Mouse (Mus musculus) neural tube, embryonic 13.5 days (tissue): ENCODE results near the gene Dnm3. TPM values are rescaled to one million over a fixed set of nuclear protein-coding genes. Genes with fewer than 3 reads are reported as not detected.

Experiments used
- ATAC-seq: fragments of 200-750 bp; cut with Nextera tagmentation; 2 replicates; pipeline ENCODE4 v1.8.0; 2017; ENCODE audit warnings: low read depth, mild to moderate bottlenecking, moderate TSS enrichment, moderate library complexity
- H3K27ac ChIP-seq: fragments of 300-500 bp; sonication (generic); replicated peaks from 2 replicates; pipeline ENCODE4 v1.5.1; 2015; ENCODE audit warnings: moderate library complexity, mild to moderate bottlenecking, inconsistent platforms
- H3K27me3 ChIP-seq: fragments of 300-500 bp; sonication (generic); 2 replicates; pipeline ENCODE4 v1.6.1; 2015; ENCODE audit warnings: mild to moderate bottlenecking, inconsistent platforms
- H3K36me3 ChIP-seq: fragments of 300-500 bp; sonication (generic); 2 replicates; pipeline ENCODE4 v1.6.1; 2015; ENCODE audit warnings: mild to moderate bottlenecking, inconsistent platforms
- H3K4me1 ChIP-seq: fragments of 300-500 bp; sonication (generic); replicated peaks from 2 replicates; pipeline ENCODE4 v1.6.1; 2015; ENCODE audit warnings: inconsistent platforms
- H3K4me2 ChIP-seq: fragments of 300-500 bp; sonication (generic); 2 replicates; pipeline ENCODE4 v1.6.1; 2015; ENCODE audit warnings: inconsistent platforms, mild to moderate bottlenecking, moderate library complexity
- H3K4me3 ChIP-seq: fragments of 300-500 bp; sonication (generic); 2 replicates; pipeline ENCODE4 v1.5.1; 2015; ENCODE audit warnings: mild to moderate bottlenecking, inconsistent platforms
- H3K9ac ChIP-seq: fragments of 300-500 bp; sonication (generic); 2 replicates; pipeline ENCODE4 v1.6.1; 2015; ENCODE audit warnings: moderate library complexity, mild to moderate bottlenecking, inconsistent platforms
- H3K9me3 ChIP-seq: fragments of 300-500 bp; sonication (generic); 2 replicates; pipeline ENCODE4 v1.6.1; 2016; ENCODE audit warnings: inconsistent platforms
- WGBS: fragments of 180-500 bp; shearing (Covaris S2); methylation state at CpG from one replicate; pipeline ENCODE4 v1.1.7; 2015; 5-methylcytosine and 5-hydroxymethylcytosine counted together
- polyA plus RNA-seq: library from polyadenylated mRNA; unstranded; fragments of >200 nt; fragmentation: Nextera tagmentation; extraction: Ambion mirVana; gene quantifications from 2 replicates; pipeline ENCODE4 v1.2.1, GENCODE M21; 2015

The Dnm3 gene
- polyA plus RNA-seq, 1 experiment from 2014 or later, result 41.6 TPM

DNA sequence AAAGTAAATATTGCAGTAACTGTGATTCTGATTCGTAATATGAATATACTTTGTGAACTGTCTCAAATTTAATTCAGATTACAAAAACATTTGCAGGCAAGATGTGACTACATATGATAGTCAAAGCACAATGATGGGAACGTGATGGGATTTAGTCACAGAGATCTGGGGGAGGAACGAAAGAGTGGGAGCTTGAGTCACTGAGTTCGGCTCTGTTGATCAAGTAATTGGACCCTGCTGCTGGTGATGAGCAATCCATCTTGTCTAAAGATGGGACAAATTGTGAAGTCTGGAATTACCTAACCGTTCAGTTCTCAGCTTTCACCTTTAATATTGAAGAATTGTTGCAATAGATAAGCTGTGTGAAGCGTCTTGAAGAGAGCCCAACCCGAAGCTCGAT lies 505.6 kb downstream of the Dnm3 start:
- Histone ChIP-seq H3K36me3 (peaks cover 14% of the 10 kb centered on the region), H3K9ac (no peak overlapping the region), H3K4me1 (peaks cover 21% of the 10 kb centered on the region), H3K4me3 (no peak overlapping the region), H3K27me3 (no peaks in the 10 kb centered on the region), H3K9me3 (no peaks in the 10 kb centered on the region), H3K4me2 (no peak overlapping the region), H3K27ac (no peak overlapping the region)
- no peak for ATAC-seq
- 91% methylated on average over 8 of the region's 8 CpGs for WGBS

DNA sequence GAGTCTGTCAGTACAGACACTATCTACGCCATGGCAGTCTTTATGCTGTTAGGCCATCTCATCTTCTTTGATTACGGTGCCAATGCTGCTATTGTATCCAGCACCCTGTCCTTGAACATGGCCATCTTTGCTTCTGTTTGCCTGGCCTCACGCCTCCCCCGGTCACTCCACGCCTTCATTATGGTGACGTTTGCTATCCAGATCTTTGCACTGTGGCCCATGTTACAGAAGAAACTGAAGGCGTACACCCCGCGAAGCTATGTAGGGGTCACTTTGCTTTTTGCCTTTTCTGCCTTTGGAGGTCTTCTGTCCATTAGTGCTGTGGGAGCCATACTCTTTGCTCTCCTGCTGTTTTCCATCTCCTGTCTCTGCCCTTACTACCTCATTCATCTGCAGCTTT lies 507.0 kb downstream of the Dnm3 start:
- Histone ChIP-seq H3K9ac (no peak overlapping the region), H3K36me3 (peaks cover 14% of the 10 kb centered on the region), H3K4me3 (no peak overlapping the region), H3K9me3 (no peaks in the 10 kb centered on the region), H3K4me1 (peaks cover 21% of the 10 kb centered on the region), H3K27me3 (no peaks in the 10 kb centered on the region), H3K4me2 (no peak overlapping the region), H3K27ac (no peak overlapping the region)
- 96% methylated on average over 9 of the region's 9 CpGs for WGBS
- no peak for ATAC-seq

DNA sequence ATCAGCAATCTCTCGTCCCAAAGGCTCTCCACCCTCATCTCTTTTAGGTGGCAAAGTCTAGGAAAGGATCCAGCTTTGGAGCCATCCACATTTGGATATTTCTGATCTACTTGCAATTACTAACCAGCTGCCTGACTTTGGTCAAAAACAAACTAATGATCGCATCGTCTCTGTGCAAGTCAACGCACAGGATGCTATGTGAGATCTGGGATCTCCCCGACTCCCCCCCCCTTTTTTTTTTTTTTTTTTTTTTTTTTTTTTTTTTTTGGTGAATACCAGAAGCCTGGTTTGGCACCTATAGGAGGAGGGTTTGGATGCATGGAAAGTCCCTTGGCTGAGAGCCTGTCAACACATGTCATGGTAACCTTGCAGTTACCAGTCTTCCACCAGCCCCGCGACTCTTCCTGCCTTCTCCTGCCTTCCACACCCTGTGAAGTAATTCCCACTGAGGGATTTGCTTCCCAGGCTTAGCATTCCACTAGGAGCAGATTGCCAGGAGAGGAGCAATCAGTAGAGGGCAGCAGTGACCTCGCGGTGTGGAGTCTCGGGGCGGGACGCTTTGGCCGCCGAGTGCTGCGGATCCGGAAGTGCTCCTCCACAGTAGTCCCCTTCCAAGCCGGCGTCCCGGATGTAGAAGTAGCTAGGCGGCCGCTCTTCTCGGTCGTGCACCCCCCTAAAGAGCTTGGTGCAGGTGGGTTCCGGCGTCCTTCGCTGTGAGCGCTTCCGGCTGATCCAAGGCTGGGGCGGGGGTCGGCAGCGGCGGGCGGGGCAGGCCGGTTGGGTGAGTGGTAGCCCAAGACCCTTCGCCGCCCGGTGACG lies 509.0 kb downstream of the Dnm3 start, which contains the start of gene Pigc:
TSS of gene Pigc (plus strand) at position 598 of the 819 bp plus-strand sequence.
- ATAC-seq, result peak; percentile 99
- Histone ChIP-seq H3K27ac (peak within 1 kb of the TSS; percentile 85), H3K4me1 (peaks cover 21% of the 10 kb centered on the region), H3K27me3 (no peaks in the 10 kb centered on the region), H3K4me2 (peak within 1 kb of the TSS; percentile 59), H3K9me3 (no peaks in the 10 kb centered on the region), H3K36me3 (peaks cover 14% of the 10 kb centered on the region), H3K9ac (peak within 1 kb of the TSS; percentile 78), H3K4me3 (peak within 1 kb of the TSS; percentile 68)
- WGBS, result 4% methylated on average over 38 of the region's 38 CpGs

DNA sequence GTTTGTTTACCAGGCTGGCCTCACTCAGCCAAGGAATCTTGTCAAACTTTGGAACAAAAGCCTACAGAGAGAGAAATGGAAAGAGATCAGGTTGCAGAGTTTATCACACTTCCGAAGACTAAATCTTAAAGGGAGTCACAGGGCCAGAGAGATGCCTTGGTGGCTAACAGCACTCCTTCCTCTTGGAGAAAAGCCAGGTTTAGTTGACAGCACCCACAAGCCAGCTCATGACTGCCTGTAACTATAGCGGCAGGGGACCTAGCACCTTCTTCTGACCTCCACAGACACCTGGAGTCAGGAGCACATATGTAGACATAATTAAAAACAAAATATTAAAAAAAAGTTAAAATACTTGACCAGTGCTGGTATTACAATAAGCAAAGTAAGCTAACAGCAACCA lies 509.9 kb downstream of the Dnm3 start:
- Histone ChIP-seq H3K36me3 (peaks cover 14% of the 10 kb centered on the region), H3K4me1 (peaks cover 21% of the 10 kb centered on the region), H3K27me3 (no peaks in the 10 kb centered on the region), H3K9ac (no peak overlapping the region), H3K4me3 (no peak overlapping the region), H3K4me2 (no peak overlapping the region), H3K9me3 (no peaks in the 10 kb centered on the region), H3K27ac (no peak overlapping the region)
- no peak for ATAC-seq
- 87% methylated on average over 2 of the region's 2 CpGs for WGBS

DNA sequence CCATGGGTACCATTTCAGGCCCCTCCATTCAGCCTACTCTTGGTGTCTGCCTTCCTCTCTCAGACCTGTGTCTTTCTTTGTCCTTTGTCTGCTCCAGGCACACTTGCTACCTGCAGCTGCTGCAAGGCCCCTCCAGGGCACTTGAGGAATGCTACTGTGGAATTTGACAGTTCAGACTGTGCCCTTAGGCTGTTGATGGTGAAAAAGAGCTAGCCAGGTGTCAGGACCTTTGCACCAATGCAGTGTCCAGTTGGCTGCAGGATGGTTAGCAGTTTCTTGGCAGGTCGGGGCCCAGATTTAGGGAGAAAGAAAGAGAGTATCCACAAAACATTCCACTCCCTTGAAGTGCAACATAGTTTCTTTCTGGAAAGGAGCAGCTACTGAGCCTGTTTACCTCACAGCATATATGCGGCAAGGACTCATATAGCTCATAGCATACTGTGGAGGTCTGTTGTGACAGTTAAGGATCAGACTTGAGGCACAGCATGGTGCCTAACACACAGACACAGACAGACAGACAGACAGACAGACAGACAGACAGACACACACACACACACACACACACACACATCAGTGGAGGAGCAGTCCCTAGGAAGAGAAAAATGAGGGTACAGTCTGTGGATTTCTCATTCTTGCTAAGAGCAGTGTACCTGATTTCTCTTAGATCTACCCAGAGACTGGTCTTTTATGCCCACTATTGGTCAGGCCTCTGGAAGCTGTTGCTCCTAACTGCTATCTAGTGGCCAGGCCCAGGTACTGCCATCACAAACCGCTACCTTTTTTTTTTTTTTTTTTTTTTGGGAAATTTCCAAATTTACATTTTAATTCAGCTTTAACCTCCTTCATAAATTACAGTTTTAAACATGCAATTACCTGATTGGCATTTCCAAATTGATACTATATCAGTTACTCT lies 515.1 kb downstream of the Dnm3 start:
- H3K9me3 ChIP-seq, result no peaks in the 10 kb centered on the region
- H3K27ac ChIP-seq, result no peak overlapping the region
- no peak overlapping the region for H3K4me3 ChIP-seq
- H3K9ac ChIP-seq, result no peak overlapping the region
- 61% methylated on average over 3 of the region's 3 CpGs for WGBS
- H3K27me3 ChIP-seq, result no peaks in the 10 kb centered on the region
- no peaks in the 10 kb centered on the region for H3K36me3 ChIP-seq
- no peak overlapping the region for H3K4me2 ChIP-seq
- ATAC-seq, result no peak
- no peaks in the 10 kb centered on the region for H3K4me1 ChIP-seq

DNA sequence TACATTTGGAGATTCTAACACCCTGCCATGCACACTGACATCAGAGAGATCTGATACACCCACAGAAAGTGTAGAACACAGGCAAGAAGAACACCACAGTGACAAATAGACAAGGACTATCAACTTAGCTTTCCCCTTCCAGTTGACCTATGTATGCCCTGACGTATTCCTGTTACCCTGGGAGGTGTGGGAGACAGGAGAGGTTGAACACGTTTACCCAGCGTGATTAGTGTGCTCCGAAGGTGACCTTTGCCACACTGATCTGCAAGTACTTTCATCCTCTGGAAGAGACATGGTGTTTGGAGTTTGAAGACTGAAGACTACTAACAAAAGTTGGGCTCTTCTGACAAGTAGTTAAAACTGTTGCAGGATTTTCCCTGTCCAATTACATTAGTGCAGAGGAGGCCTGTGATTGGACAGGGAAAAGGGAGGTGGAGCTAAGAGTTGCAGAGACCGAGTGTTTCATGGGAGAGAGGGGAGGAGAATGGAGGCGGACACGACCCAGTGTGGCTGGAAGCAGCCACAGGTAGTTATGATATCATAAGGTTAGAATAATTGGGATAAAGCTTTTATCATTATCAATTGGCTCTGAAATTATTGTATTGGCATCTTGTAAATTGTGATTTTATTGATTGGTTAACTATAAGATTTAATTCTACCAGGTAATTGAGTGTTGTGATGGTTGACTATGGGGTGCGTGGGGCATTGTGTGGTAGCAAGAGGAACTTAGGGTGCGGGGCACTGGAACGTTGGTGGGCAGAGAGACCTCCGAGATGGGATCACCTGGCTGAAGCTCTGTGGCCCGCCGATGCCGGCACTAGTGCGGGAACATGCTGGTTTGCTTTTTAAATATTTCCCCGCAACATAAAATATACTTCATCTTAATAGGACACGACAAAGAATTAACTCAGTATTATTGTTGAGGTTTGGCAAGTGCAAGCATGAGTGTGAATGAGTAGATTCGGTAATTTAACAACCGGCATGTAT lies 519.6 kb downstream of the Dnm3 start:
- Histone ChIP-seq H3K27ac (no peak overlapping the region), H3K9me3 (no peaks in the 10 kb centered on the region), H3K9ac (no peak overlapping the region), H3K4me1 (no peaks in the 10 kb centered on the region), H3K36me3 (no peaks in the 10 kb centered on the region), H3K4me3 (no peak overlapping the region), H3K4me2 (no peak overlapping the region), H3K27me3 (no peaks in the 10 kb centered on the region)
- 86% methylated on average over 19 of the region's 19 CpGs for WGBS
- ATAC-seq, result no peak

DNA sequence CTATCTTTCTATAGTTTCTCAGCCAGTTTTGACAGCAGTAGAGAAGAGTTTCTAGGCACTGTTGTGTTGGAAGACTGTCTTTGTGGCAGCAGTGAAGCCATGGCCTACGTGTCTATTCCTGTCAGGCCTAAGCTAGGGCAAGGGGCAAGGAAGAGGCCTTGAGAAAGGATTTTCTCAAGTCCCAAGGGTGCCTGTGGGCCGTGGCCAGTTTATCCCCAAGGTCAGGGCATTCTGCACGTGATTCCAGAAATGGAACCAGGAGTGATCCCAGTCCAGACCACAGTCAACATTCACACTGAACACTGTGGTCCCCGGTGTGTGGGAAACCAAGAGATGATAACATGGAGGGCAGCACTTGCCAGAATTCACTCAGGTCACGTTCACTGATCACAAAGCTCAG lies 522.0 kb downstream of the Dnm3 start:
- H3K36me3 ChIP-seq, result no peaks in the 10 kb centered on the region
- no peak overlapping the region for H3K4me2 ChIP-seq
- no peaks in the 10 kb centered on the region for H3K9me3 ChIP-seq
- H3K9ac ChIP-seq, result no peak overlapping the region
- no peaks in the 10 kb centered on the region for H3K4me1 ChIP-seq
- H3K27me3 ChIP-seq, result no peaks in the 10 kb centered on the region
- H3K4me3 ChIP-seq, result no peak overlapping the region
- H3K27ac ChIP-seq, result no peak overlapping the region
- ATAC-seq, result no peak
- 78% methylated on average over 5 of the region's 5 CpGs for WGBS

DNA sequence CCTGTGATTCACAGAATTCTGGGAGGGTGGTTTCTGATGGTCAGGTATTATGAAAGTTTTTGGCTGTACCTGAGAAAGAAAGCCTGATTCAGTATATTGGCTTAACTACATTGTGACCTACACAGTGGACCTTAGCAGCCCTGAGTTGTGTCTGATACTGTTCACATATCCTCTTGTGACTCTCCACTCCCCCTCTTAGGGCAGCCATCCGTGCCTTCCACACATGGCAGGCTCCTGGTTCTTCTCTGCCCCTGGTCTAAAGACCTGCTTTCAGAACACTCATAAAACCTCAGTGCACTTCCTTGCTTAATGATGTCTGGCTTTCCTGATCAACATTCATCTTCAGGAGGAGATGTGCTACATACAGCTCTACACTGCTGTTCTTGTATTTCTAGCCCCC lies 525.2 kb downstream of the Dnm3 start:
- no peaks in the 10 kb centered on the region for H3K27me3 ChIP-seq
- H3K4me1 ChIP-seq, result no peaks in the 10 kb centered on the region
- H3K9ac ChIP-seq, result no peak overlapping the region
- H3K27ac ChIP-seq, result no peak overlapping the region
- no peak for ATAC-seq
- no peaks in the 10 kb centered on the region for H3K9me3 ChIP-seq
- no peak overlapping the region for H3K4me2 ChIP-seq
- no peak overlapping the region for H3K4me3 ChIP-seq
- 35% methylated on average over 1 of the region's 1 CpGs for WGBS
- H3K36me3 ChIP-seq, result no peaks in the 10 kb centered on the region

DNA sequence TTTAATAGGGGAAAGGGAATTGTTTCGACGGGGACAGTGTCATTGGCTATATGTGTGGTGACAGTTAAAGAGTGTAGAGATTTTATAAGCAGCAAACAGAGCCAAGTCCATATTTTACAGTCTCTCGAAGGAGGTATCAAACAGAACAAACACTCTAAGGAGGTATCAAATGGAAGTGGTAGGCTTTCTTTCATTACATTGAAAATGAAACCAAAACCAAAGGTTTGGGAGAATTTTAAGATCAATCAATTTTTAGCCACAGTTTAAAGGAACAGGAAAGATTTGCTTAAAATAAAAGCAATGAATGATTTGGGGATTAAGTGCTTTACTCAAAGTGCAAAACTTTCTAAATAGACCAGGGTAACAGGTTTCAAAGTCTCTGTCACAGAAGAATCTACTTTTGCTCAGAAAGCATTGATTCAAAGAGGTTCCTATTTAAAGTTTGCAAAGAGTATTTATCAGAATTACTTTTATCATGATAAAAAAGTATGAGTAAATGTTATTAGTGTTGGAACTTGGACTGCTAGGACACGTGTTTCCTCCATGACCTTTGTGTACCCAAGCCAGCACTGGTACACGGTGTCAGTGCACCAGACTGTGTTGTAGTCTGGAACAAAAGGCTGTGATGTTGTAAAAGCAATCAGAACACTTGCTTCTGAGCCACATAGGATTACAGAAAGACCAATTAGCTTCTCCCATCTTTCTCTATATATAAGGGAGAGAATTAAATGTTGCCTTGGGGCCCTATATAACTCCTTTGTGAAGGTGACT lies 526.6 kb downstream of the Dnm3 start:
- no peaks in the 10 kb centered on the region for H3K36me3 ChIP-seq
- H3K27me3 ChIP-seq, result no peaks in the 10 kb centered on the region
- H3K4me1 ChIP-seq, result no peaks in the 10 kb centered on the region
- H3K4me3 ChIP-seq, result no peak overlapping the region
- ATAC-seq, result no peak
- H3K27ac ChIP-seq, result no peak overlapping the region
- H3K9me3 ChIP-seq, result no peaks in the 10 kb centered on the region
- no peak overlapping the region for H3K9ac ChIP-seq
- 79% methylated on average over 5 of the region's 5 CpGs for WGBS
- no peak overlapping the region for H3K4me2 ChIP-seq

DNA sequence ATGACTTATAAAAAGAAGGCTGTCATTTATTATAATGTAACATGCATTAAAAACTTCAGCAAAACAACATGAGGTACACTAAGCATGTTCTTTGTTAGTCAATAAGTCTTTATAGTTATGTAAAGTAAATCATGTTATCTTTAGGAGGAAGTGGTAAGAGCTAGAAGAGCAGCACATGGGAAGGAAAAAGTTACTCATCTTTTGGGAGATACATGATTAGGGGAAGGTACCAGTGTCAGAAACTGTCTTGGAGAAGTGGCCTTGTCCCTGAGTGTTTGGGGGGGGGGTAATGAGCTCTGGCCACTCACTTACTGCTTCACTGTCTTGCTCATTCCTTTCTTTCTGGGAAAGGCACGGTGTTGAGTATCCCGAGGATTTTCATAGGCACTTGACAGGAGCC lies 535.8 kb downstream of the Dnm3 start:
- Histone ChIP-seq H3K27me3 (no peaks in the 10 kb centered on the region), H3K9ac (no peak overlapping the region), H3K4me1 (no peaks in the 10 kb centered on the region), H3K36me3 (no peaks in the 10 kb centered on the region), H3K4me2 (no peak overlapping the region), H3K27ac (no peak overlapping the region), H3K4me3 (no peak overlapping the region), H3K9me3 (no peaks in the 10 kb centered on the region)
- 80% methylated on average over 2 of the region's 2 CpGs for WGBS
- ATAC-seq, result no peak
